Mouse (Mus musculus): ENCODE measurements around the gene Gsg1. TPM values are rescaled to one million over a fixed set of nuclear protein-coding genes. Genes with fewer than 3 reads are reported as not detected.

Gsg1 gene
- polyA plus RNA-seq (2015; fragmentation: Nextera tagmentation; extraction: Ambion mirVana) = 0.22 and 0.31 TPM in 2 replicates

- Histone ChIP-seq H3K4me2 (replicated peaks) (no peak within 1 kb of the TSS), H3K9ac (replicated peaks) (no peak within 1 kb of the TSS), H3K4me1 (peaks cover 28% of the 10 kb centered on the region), H3K27me3 (no peaks in the 10 kb centered on the region), H3K27ac (replicated peaks) (no peak within 1 kb of the TSS), H3K9me3 (no peaks in the 10 kb centered on the region), H3K4me3 (no peak within 1 kb of the TSS), H3K36me3 (no peaks in the 10 kb centered on the region)
- ATAC-seq (replicated peaks) = no peak
- WGBS = 79% methylated on average over 7 of the region's 7 CpGs
These were observed at the start of gene Gsg1 for GRCm38 (mm10) chr6:135254153-135254552. Gsg1 (minus strand) TSS chr6:135254351.

- Histone ChIP-seq H3K36me3 (no peaks in the 10 kb centered on the region), H3K4me2 (replicated peaks) (no peak overlapping the region), H3K4me3 (no peak overlapping the region), H3K27ac (replicated peaks) (no peak overlapping the region), H3K27me3 (no peaks in the 10 kb centered on the region), H3K9ac (replicated peaks) (no peak overlapping the region), H3K4me1 (no peaks in the 10 kb centered on the region), H3K9me3 (no peaks in the 10 kb centered on the region)
- ATAC-seq (replicated peaks) = no peak
- WGBS = 91% methylated on average over 10 of the region's 10 CpGs
These were observed 48.4 kb upstream of the Gsg1 start for GRCm38 (mm10) chr6:135302421-135303125.

- H3K4me1 ChIP-seq = peaks cover under 1% of the 10 kb centered on the region; the same call in 1 of the 2 replicates
- WGBS = 79% methylated on average over 4 of the region's 4 CpGs
- H3K27me3 ChIP-seq = no peaks in the 10 kb centered on the region
- no peak overlapping the region for H3K9ac ChIP-seq (replicated peaks)
- H3K27ac ChIP-seq (replicated peaks) = no peak overlapping the region
- no peaks in the 10 kb centered on the region for H3K9me3 ChIP-seq
- no peaks in the 10 kb centered on the region for H3K36me3 ChIP-seq
- H3K4me3 ChIP-seq = no peak overlapping the region
- no peak for ATAC-seq (replicated peaks)
- H3K4me2 ChIP-seq (replicated peaks) = no peak overlapping the region
These were observed 46.3 kb upstream of the Gsg1 start for GRCm38 (mm10) chr6:135300469-135300868.

- 84% methylated on average over 7 of the region's 7 CpGs for WGBS
- no peak overlapping the region for H3K9ac ChIP-seq (replicated peaks)
These were observed 44.9 kb upstream of the Gsg1 start for GRCm38 (mm10) chr6:135299024-135299550.

GRCm38 (mm10) chr6:135297570-135297969 is 43.4 kb upstream of the Gsg1 start:
- Histone ChIP-seq H3K9ac (replicated peaks) (no peak overlapping the region), H3K4me3 (no peak overlapping the region), H3K4me1 (peaks cover 6% of the 10 kb centered on the region; the same call in 1 of the 2 replicates), H3K27me3 (no peaks in the 10 kb centered on the region), H3K27ac (replicated peaks) (no peak overlapping the region), H3K4me2 (replicated peaks) (no peak overlapping the region), H3K9me3 (no peaks in the 10 kb centered on the region), H3K36me3 (no peaks in the 10 kb centered on the region)
- no peak for ATAC-seq (replicated peaks)
- WGBS = 89% methylated on average over 7 of the region's 7 CpGs

More at GRCm38 (mm10) chr6:135299024-135299550, 44.9 kb upstream of the Gsg1 start:
- H3K27me3 ChIP-seq = no peaks in the 10 kb centered on the region
- no peaks in the 10 kb centered on the region for H3K9me3 ChIP-seq
- no peak overlapping the region for H3K27ac ChIP-seq (replicated peaks)
- H3K4me3 ChIP-seq = no peak overlapping the region
- H3K4me2 ChIP-seq (replicated peaks) = no peak overlapping the region
- no peaks in the 10 kb centered on the region for H3K36me3 ChIP-seq
- peaks cover 6% of the 10 kb centered on the region; the same call in 1 of the 2 replicates for H3K4me1 ChIP-seq
- ATAC-seq (replicated peaks) = no peak

- H3K9ac ChIP-seq (replicated peaks) = no peak overlapping the region
- H3K4me2 ChIP-seq (replicated peaks) = no peak overlapping the region
- H3K4me3 ChIP-seq = no peak overlapping the region
- no peaks in the 10 kb centered on the region for H3K27me3 ChIP-seq
- H3K9me3 ChIP-seq = no peaks in the 10 kb centered on the region
- no peak for ATAC-seq (replicated peaks)
- H3K4me1 ChIP-seq = peaks cover 6% of the 10 kb centered on the region; the same call in 1 of the 2 replicates
- H3K27ac ChIP-seq (replicated peaks) = no peak overlapping the region
- no peaks in the 10 kb centered on the region for H3K36me3 ChIP-seq
- 79% methylated on average over 17 of the region's 17 CpGs for WGBS
These were observed 42.1 kb upstream of the Gsg1 start for GRCm38 (mm10) chr6:135296267-135296666.

- Histone ChIP-seq H3K27me3 (no peaks in the 10 kb centered on the region), H3K4me1 (peaks cover 6% of the 10 kb centered on the region; the same call in 1 of the 2 replicates), H3K9me3 (no peaks in the 10 kb centered on the region), H3K4me3 (no peak overlapping the region), H3K4me2 (replicated peaks) (no peak overlapping the region), H3K36me3 (no peaks in the 10 kb centered on the region), H3K27ac (replicated peaks) (no peak overlapping the region), H3K9ac (replicated peaks) (no peak overlapping the region)
- 72% methylated on average over 11 of the region's 11 CpGs for WGBS
- no peak for ATAC-seq (replicated peaks)
These were observed 41.1 kb upstream of the Gsg1 start for GRCm38 (mm10) chr6:135295082-135295861.

GRCm38 (mm10) chr6:135294150-135294549 is 40.0 kb upstream of the Gsg1 start:
- Histone ChIP-seq H3K4me1 (peaks cover 6% of the 10 kb centered on the region; the same call in 1 of the 2 replicates), H3K9ac (replicated peaks) (no peak overlapping the region), H3K36me3 (no peaks in the 10 kb centered on the region), H3K9me3 (no peaks in the 10 kb centered on the region), H3K27me3 (no peaks in the 10 kb centered on the region), H3K4me2 (replicated peaks) (no peak overlapping the region), H3K27ac (replicated peaks) (no peak overlapping the region), H3K4me3 (no peak overlapping the region)
- 82% methylated on average over 6 of the region's 6 CpGs for WGBS
- ATAC-seq (replicated peaks) = no peak

- Histone ChIP-seq H3K9ac (replicated peaks) (no peak overlapping the region), H3K27me3 (no peaks in the 10 kb centered on the region), H3K4me3 (no peak overlapping the region), H3K36me3 (no peaks in the 10 kb centered on the region), H3K4me1 (peaks cover 6% of the 10 kb centered on the region; the same call in 1 of the 2 replicates), H3K27ac (replicated peaks) (no peak overlapping the region), H3K9me3 (no peaks in the 10 kb centered on the region), H3K4me2 (replicated peaks) (no peak overlapping the region)
- 84% methylated on average over 4 of the region's 4 CpGs for WGBS
- ATAC-seq (replicated peaks) = no peak
These were observed 38.2 kb upstream of the Gsg1 start for GRCm38 (mm10) chr6:135292391-135292790.

- H3K27me3 ChIP-seq = no peaks in the 10 kb centered on the region
- H3K36me3 ChIP-seq = no peaks in the 10 kb centered on the region
- no peak overlapping the region for H3K4me3 ChIP-seq
- no peak overlapping the region for H3K4me2 ChIP-seq (replicated peaks)
- H3K9ac ChIP-seq (replicated peaks) = no peak overlapping the region
- 54% methylated on average over 10 of the region's 10 CpGs for WGBS
- H3K27ac ChIP-seq (replicated peaks) = no peak overlapping the region
- no peaks in the 10 kb centered on the region for H3K9me3 ChIP-seq
- no peaks in the 10 kb centered on the region for H3K4me1 ChIP-seq
- no peak for ATAC-seq (replicated peaks)
These were observed 25.7 kb upstream of the Gsg1 start for GRCm38 (mm10) chr6:135279856-135280255.

- Histone ChIP-seq H3K9me3 (no peaks in the 10 kb centered on the region), H3K4me3 (no peak overlapping the region), H3K27ac (replicated peaks) (no peak overlapping the region)
These were observed 25.1 kb upstream of the Gsg1 start for GRCm38 (mm10) chr6:135279286-135279685.

GRCm38 (mm10) chr6:135278302-135278701 is 24.2 kb upstream of the Gsg1 start:
- H3K27me3 ChIP-seq = no peaks in the 10 kb centered on the region
- no peaks in the 10 kb centered on the region for H3K9me3 ChIP-seq
- H3K27ac ChIP-seq (replicated peaks) = no peak overlapping the region
- H3K36me3 ChIP-seq = no peaks in the 10 kb centered on the region
- ATAC-seq (replicated peaks) = no peak
- no peak overlapping the region for H3K4me2 ChIP-seq (replicated peaks)
- H3K9ac ChIP-seq (replicated peaks) = no peak overlapping the region
- no peak overlapping the region for H3K4me3 ChIP-seq
- no peaks in the 10 kb centered on the region for H3K4me1 ChIP-seq
- 92% methylated on average over 6 of the region's 6 CpGs for WGBS

More at GRCm38 (mm10) chr6:135279286-135279685, 25.1 kb upstream of the Gsg1 start:
- Histone ChIP-seq H3K4me2 (replicated peaks) (no peak overlapping the region), H3K36me3 (no peaks in the 10 kb centered on the region), H3K4me1 (no peaks in the 10 kb centered on the region), H3K9ac (replicated peaks) (no peak overlapping the region), H3K27me3 (no peaks in the 10 kb centered on the region)
- no peak for ATAC-seq (replicated peaks)
- 66% methylated on average over 5 of the region's 5 CpGs for WGBS

Data from forebrain, embryonic 15.5 days (tissue).